Mouse (Mus musculus) adrenal gland, adult 10 weeks (tissue): ENCODE measurements around the gene Krtap12-1. TPM values are rescaled to one million over a fixed set of nuclear protein-coding genes. Genes with fewer than 3 reads are reported as not detected.

ENCODE experiments used
- polyA plus RNA-seq: library from polyadenylated mRNA; stranded (reverse); fragments of 350-450 nt; fragmentation: Illumina TruSeq; extraction: RNeasy Lipid Tissue Mini Kit (QIAGEN cat#74804); gene quantifications from one replicate; pipeline ENCODE4 v1.2.3, GENCODE M21; 2014; ENCODE audit warnings: low read depth, low replicate concordance

The Krtap12-1 gene
- not detected for polyA plus RNA-seq

DNA sequence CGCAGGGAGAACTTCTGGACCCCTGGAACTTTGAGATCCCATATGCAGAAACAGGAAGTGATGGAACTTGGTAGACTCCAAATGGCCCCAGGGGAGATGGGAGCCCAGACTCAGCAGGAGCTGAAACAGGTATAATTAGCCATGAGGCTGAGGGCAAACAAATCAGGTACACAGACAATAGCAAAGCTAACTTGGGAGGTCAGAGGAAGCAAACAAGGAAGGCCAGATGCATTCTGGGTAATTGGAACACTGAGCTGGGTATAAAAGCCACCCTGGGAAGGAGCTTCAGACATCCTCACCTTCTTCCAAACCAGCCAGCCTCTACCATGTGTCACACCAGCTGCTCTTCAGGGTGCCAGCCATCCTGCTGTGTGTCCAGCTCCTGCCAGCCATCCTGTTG, at the start of gene Krtap12-1:
Krtap12-1 (plus strand) TSS at position 301 of the 400 bp plus-strand sequence.

DNA sequence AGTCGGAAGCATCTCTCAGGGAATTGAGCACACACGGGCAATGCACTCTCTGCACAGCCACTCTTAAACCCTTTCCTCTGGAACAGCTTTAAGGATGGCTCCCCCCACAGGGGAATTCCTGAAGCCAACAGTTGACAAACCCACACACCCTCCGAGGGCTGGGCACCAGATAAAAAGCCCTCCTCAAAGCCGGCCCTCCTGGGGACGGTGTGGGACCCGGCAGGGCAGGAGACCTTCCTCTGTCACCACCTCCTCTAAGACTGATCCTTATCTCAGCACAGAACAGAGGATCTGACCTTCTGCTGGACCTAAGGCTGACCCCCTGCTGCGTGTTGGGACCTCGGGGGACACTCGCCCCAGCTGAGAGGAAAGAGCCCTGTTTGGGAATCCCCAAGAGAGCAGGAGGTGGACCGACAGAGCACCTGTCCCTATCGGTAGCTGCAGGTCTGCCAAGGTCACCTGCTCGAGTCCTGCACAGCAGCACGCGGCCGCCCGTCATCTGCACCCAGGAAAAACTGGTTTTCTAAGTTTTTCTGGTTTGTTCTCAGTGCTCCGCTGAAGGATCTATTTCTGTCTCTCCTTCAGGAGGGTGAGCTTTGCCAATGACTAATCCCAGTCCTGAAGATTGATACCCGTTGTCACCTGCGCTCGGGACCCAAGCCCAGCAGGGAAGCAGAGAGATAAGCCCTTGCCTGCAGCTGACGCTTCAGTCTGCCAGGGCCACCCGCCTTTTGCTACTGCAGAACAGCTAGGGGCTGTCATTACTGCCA, 34.3 kb upstream of the Krtap12-1 start, which contains the start of gene Tspear:
Tspear (plus strand) TSS at position 675 of the 770 bp plus-strand sequence.

DNA sequence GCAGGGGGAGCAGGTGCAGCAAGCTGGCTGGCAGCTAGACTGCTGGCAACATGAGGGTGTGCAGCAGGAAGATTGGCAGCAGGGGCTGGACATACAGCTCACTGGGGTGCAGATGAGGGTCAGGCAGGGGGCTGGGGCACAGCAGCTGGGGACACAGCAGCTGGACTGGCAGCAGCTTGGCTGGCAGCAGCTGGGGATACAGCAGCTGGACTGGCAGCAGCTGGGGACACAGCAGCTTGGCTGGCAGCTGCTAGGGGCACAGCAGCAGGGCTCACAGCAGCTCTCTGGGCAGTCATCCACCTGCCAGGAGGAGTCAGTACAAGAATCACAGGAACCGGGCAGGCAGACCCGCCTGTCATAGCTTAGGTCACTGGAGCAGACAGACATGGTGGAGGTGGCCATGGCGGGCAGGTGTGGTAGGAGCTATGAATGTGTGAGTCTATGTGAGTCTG, 30.0 kb upstream of the Krtap12-1 start, which contains the start of gene Gm19402:
Gm19402 (minus strand) TSS at position 402 of the 452 bp plus-strand sequence.

DNA sequence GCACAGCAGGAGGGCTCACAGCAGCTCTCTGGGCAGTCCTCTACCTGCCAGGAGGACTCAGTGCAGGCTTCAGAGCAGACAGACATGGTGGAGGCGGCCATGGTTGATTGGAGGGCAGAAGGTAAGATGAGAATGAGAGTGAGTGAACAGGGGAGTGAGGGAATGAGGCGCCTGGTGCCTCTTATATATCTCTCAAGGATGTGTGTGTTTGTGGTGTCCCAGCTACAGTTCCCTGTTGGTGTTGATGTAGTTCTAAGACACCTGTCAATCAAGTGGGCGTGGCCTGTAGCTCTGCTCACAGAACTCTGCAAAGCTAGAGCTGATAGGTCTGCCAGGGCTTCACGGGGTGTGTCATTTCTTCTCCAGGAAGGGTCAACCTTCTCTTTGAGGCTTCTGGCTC, 23.3 kb upstream of the Krtap12-1 start, which contains the start of gene Gm9508:
Gm9508 (minus strand) TSS at position 101 of the 400 bp plus-strand sequence.

DNA sequence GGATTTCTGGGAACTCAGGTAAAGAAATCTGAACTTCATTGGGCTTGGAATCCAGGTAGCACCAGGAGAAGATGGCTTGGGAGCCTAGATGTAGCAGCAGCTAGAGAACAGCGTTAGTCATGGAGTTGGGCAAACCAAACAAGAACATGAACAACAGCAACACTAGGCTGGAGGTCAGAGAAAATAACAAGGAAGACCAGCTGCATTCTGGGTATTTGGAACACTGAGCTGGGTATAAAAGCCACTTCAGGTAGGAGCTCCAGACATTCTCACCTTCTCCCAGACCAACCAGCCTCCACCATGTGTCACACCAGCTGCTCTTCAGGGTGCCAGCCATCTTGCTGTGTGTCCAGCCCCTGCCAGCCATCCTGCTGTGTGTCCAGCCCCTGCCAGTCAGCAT, 14.1 kb upstream of the Krtap12-1 start, which contains the start of gene Gm10272:
Gm10272 (plus strand) TSS at position 301 of the 400 bp plus-strand sequence.

DNA sequence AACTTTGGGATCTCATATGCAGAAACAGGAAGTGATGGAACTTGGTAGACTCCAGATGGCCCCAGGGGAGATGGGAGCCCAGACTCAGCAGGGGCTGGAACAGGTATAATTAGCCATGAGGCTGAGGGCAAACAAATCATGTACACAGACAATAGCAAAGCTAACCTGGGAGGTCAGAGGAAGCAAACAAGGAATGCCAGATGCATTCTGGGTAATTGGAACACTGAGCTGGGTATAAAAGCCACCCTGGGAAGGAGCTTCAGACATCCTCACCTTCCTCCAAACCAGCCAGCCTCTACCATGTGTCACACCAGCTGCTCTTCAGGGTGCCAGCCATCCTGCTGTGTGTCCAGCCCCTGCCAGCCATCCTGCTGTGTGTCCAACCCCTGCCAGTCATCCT, 9.2 kb upstream of the Krtap12-1 start, which contains the start of gene Gm10024:
Gm10024 (plus strand) TSS at position 301 of the 400 bp plus-strand sequence.

DNA sequence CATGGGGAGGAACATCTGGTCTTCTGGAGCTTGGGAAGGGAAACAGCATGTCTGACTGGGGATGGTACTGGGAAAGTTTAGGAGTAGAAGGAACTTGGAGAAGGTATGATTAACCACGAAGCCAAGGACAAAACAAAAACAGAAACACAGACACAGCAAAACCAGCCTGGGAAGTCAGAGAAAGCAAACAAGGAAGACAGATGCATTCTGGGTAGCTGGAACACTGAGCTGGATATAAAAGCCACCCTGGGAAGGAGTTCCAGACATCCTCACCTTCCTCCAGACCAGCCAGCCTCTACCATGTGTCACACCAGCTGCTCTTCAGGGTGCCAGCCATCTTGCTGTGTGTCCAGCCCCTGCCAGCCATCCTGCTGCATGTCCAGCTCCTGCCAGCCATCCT, 4.9 kb upstream of the Krtap12-1 start, which contains the start of gene Gm10142:
Gm10142 (plus strand) TSS at position 301 of the 400 bp plus-strand sequence.

DNA sequence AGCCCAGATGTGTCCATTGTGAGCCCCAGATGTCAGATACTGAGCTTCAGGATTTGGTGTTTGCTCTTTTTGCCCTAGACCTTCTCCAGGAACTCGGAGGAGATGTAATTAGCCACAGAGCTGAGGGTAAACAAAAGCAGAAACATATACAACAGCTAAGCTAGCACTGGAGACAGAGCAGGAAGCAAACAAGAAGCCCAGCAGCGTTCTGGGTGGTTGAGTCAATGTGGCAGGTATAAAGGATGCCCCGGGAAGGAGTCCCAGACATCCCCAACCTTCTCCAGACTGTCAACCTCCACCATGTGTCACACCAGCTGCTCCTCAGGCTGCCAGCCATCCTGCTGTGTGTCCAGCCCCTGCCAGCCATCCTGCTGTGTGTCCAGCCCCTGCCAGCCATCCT, 5.8 kb downstream of the Krtap12-1 start, which contains the start of gene Gm10100:
Gm10100 (plus strand) TSS at position 301 of the 400 bp plus-strand sequence.

DNA sequence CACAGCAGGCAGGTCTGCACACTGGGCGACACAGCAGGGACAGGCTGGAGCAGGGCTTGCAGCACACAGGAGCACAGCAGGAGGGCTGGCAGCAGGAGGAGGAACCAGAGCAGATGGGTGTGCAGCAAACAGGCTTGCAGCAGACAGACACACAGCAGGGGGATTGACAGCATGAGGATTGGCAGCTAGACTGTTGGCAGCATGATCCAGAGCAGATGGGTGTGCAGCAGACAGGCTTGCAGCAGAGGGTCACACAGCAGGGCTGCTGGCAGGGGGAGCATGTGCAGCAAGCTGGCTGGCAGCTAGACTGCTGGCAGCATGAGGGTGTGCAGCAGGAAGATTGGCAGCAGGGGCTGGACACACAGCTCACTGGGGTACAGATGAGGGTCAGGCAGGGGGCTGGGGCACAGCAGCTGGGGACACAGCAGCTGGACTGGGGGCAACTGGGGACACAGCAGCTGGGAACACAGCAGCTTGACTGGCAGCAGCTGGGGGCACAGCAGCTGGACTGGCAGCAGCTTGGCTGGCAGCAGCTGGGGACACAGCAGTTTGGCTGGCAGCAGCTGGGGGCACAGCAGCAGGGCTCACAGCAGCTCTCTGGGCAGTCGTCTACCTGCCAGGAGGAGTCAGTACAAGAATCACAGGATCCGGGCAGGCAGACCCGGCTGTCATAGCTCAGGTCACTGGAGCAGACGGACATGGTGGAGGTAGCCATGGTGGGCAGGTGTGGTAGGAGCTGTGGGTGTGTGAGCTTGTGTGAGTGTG, 21.7 kb downstream of the Krtap12-1 start, which contains the start of gene Gm18596:
Gm18596 (minus strand) TSS at position 715 of the 765 bp plus-strand sequence.

DNA sequence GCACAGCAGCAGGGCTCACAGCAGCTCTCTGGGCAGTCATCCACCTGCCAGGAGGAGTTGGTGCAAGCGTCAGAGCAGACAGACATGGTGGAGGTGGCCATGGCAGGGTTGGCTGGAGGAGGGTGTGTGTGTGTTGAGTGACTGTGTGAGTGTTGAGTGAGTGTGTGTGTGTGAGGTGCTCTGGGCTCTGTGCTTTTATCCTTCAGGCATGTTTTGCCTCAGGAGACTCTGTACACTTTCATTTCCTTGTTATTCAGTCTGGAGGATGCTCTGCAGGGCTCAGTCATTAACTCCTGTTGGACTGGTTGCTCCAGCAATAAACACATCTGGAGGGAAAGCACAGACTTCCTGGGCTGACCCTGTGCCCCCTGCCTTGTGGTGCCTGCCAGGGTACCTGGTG, 30.9 kb downstream of the Krtap12-1 start, which contains the start of gene Gm9736:
Gm9736 (minus strand) TSS at position 101 of the 400 bp plus-strand sequence.

DNA sequence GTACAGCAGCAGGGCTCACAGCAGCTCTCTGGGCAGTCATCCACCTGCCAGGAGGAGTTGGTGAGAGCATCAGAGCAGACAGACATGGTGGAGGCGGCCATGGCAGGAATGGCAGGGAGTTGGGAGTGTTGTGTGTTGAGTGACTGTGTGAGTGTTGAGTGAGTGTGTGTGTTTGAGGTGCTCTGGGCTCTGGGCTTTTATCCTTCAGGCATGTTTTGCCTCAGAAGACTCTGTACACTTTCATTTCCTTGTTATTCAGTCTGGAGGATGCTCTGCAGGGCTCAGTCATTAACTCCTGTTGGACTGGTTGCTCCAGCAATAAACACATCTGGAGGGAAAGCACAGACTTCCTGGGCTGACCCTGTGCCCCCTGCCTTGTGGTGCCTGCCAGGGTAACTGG, 39.2 kb downstream of the Krtap12-1 start, which contains the start of gene Gm3233:
Gm3233 (minus strand) TSS at position 101 of the 400 bp plus-strand sequence.

Other genes with a start within 250 kb of the Krtap12-1 start
- 0.70 TPM for gene Fam207a, start 204.8 kb upstream of the Krtap12-1 start, polyA plus RNA-seq
- 2.5 TPM for gene Itgb2, start 190.3 kb upstream of the Krtap12-1 start, polyA plus RNA-seq
- 126 TPM for gene Pttg1ip, start 138.9 kb upstream of the Krtap12-1 start, polyA plus RNA-seq
- gene Sumo3, start 114.5 kb upstream of the Krtap12-1 start, polyA plus RNA-seq, result 72.3 TPM
- 6.2 TPM for gene Gm49325, start 114.4 kb upstream of the Krtap12-1 start, polyA plus RNA-seq
- 11.6 TPM for gene Ube2g2, start 98.3 kb upstream of the Krtap12-1 start, polyA plus RNA-seq
- gene Tspear, start 34.0 kb upstream of the Krtap12-1 start, polyA plus RNA-seq, result not detected
- not detected for gene Gm19402, start 29.8 kb upstream of the Krtap12-1 start, polyA plus RNA-seq
- gene Gm9508, start 23.4 kb upstream of the Krtap12-1 start, polyA plus RNA-seq, result not detected
- gene Gm10272, start 14.0 kb upstream of the Krtap12-1 start, polyA plus RNA-seq, result not detected
- gene Gm10024, start 9.1 kb upstream of the Krtap12-1 start, polyA plus RNA-seq, result not detected
- not detected for gene Gm10142, start 4.8 kb upstream of the Krtap12-1 start, polyA plus RNA-seq
- gene Gm10100, start 5.9 kb downstream of the Krtap12-1 start, polyA plus RNA-seq, result not detected
- not detected for gene Gm18596, start 22.0 kb downstream of the Krtap12-1 start, polyA plus RNA-seq
- gene Gm9736, start 30.8 kb downstream of the Krtap12-1 start, polyA plus RNA-seq, result not detected
- not detected for gene Gm3233, start 39.1 kb downstream of the Krtap12-1 start, polyA plus RNA-seq
- gene Gm3238, start 50.7 kb downstream of the Krtap12-1 start, polyA plus RNA-seq, result not detected
- gene Gm7138, start 56.3 kb downstream of the Krtap12-1 start, polyA plus RNA-seq, result not detected
- not detected for gene Gm3250, start 61.9 kb downstream of the Krtap12-1 start, polyA plus RNA-seq
- gene Gm7137, start 67.6 kb downstream of the Krtap12-1 start, polyA plus RNA-seq, result not detected
- gene Gm9639, start 74.5 kb downstream of the Krtap12-1 start, polyA plus RNA-seq, result not detected
- not detected for gene Gm19668, start 78.5 kb downstream of the Krtap12-1 start, polyA plus RNA-seq
- gene Gm9507, start 91.2 kb downstream of the Krtap12-1 start, polyA plus RNA-seq, result not detected
- gene Gm2696, start 94.1 kb downstream of the Krtap12-1 start, polyA plus RNA-seq, result not detected
- not detected for gene Krtap10-4, start 106.5 kb downstream of the Krtap12-1 start, polyA plus RNA-seq
- gene Krtap10-10, start 115.3 kb downstream of the Krtap12-1 start, polyA plus RNA-seq, result not detected
- not detected for gene Gm36176, start 126.2 kb downstream of the Krtap12-1 start, polyA plus RNA-seq
- gene Gm10318, start 132.3 kb downstream of the Krtap12-1 start, polyA plus RNA-seq, result not detected
- gene Gm3285, start 141.4 kb downstream of the Krtap12-1 start, polyA plus RNA-seq, result not detected
- 1.7 TPM for gene Lrrc3, start 181.9 kb downstream of the Krtap12-1 start, polyA plus RNA-seq
- gene Trpm2, start 250.0 kb downstream of the Krtap12-1 start, polyA plus RNA-seq, result not detected